Mouse (Mus musculus) fibroblast of lung, adult 2 months (primary cell): ENCODE results near the gene Eme1.
"Not testable (repeated sequence)": the region's sequence is repeated elsewhere in the genome, so short reads cannot be mapped to it uniquely, and the experiment has no call there.

Source experiments
- DNase-seq: peaks from one replicate; pipeline ENCODE4 v3.0.0-alpha.2; 2011; ENCODE audit warnings: low read depth

Eme1 gene

DNA sequence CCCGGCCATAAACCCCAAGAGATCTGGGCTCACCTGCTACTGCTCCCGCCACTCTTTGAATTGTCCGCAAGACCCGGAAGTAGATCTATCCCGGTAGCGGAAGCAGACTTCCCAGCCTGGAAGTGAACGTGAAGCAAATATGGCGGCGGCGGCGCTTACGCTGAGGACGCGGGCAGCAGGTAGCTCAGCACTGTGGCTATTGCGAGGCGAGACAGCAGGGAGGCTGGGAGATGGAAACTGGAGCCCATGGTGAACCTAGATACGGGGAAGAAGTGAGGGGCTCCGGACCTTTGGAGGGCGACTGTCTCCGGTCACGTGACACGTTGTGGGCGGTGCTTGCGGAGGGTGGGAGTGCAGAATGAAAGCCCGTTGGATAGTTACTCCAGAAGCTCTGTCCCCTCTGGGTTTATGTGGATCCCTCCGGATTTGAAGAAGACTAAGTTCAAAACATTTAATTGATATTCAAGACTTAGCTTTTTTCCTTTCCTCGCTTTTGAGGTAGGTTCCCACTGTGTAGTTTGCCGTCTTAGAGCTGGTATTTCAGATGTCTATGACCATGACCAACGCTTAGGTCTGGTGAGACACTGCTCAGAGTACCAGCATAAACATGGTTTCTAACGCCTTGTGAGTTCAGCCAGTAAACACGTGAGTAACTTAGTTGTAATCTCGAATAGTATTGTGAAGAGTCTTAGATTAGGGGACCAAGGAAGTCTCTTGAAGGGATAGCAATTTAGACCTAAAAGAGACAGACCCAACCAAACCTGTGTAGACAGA lies at the start of gene Eme1, which contains the start of gene Mrpl27:
Eme1 (minus strand) TSS at position 302 of the 774 bp plus-strand sequence.
Mrpl27 (plus strand) TSS at position 105 of the 774 bp plus-strand sequence.
- peak; percentile 71 for DNase-seq

DNA sequence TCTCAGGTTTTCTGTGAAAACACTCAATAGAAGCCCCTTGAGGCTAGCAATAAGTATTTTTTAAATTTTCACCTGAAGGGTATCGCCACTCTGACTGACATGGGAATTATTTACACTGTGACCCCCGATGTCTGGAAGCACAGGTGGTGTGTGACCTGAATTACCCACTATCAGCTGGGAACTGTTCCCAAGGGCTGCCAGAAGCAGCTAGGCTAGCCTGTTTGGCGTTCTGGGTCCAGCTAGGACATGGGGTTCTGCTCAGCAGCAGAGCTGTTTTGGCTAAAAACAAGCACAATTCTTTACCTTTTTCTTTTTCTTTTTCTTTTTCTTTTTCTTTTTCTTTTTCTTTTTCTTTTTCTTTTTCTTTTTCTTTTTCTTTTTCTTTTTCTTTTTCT lies 48.4 kb upstream of the Eme1 start:
- DNase-seq = no peak

DNA sequence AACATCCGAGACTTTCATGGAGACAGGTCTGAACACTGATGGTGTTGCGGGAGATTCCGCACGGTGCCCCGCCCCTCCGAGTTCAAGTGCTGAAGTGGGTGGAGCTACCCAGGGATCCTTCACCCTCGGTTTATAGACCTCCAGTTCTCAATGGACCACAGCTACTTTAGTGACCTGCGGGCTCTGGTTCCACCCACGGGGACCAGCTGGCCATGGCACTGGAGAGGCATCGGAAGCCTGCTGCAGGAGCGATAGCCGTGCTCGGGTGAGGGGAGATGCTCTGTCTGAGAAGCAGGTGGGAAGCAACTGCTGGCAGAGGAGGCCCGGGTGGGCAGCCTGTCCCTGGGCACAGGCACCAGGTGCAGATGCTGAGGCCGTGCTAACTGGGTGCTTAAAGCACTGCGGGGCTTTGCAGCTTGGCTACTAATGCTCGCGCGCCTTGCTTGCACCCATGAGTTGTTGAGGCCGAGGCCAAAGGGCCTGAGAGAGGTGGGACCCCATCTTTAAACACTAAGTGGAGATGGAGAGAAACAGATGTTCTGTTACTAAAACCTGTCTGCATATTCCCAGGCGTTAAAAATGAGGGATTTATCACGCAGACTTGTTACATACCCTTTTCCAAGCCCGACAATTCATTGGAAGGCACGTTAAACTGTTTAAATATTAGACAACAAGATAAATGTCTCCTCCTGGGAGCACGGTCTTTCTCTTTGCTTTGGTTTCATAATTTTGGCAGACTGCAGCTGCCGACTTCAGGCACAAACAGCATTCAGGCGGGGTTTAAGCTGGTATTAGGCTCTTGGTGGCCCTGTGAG lies 47.8 kb upstream of the Eme1 start:
- DNase-seq = no peak

DNA sequence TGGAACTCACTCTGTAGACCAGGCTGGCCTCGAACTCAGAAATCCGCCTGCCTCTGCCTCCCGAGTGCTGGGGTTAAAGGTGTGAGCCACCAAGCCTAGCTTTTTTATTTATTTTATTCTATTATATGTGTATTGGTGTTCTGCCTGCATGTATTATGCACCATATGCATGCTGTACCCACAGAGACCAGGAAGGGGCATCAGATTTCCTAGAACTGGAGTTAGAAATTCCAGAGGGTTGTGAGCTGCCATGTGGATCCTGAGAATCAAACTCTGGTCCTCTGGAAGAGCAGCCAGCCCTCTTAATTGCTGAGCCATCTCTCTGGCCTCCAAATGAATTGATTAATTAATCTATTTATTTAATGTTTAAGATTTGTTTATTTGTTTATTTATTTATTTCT lies 45.6 kb upstream of the Eme1 start:
- no peak for DNase-seq

DNA sequence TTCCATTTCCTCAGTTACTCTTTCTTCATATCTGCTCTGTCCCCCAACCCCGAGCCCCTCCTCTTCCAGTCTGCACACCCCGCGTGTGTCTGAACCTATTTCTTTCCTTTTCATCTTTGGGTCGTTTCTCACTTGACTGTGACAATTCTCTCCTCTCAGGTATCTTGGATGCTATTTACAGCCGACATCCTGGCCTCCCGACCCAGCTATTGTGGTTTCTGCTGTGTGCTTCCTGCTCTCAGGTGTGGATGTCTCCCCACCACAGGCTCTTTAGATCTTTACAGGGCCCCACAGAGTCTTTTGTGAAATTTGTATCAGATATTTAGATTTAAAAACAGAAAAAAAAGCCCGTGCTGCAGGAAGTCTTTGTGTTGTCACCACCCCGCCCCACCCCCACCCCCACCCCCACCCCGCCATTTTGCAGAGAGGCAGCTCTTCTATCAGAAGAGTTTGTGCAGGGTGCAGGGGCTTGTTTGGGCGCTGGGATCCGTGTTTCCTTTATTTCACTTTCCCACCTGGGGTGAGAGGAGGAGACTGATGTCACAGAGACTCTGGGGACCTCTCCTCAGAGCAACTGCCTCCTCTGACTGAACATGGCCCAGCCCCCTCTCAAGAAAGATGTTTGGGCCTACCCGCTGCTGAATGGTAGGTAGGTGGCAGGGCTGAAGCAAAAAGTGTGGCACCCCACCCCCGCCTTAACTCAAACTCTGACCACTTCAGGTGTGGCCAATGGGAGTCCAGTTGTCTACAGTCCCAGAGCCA lies 44.1 kb upstream of the Eme1 start:
- no peak for DNase-seq

DNA sequence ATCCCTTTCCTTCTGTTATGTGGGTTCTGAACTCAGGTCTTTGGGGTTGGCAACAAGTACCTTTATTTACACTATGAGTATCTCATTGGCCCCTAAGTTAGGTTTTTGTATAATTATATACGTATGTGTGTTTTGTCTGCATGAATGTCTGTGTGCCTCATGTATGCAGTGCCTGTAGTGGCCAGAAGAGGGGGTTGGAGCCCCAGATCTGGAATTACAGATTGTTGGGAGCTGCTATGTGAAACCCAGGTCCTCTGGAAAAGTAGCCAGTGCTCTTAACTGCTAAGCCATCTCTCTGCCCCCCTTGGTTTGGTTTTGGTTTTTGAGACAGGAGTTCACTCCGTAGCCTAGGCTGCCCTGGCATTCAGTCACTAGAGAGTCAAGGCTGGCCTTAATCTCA lies 43.4 kb upstream of the Eme1 start:
- DNase-seq = no peak

DNA sequence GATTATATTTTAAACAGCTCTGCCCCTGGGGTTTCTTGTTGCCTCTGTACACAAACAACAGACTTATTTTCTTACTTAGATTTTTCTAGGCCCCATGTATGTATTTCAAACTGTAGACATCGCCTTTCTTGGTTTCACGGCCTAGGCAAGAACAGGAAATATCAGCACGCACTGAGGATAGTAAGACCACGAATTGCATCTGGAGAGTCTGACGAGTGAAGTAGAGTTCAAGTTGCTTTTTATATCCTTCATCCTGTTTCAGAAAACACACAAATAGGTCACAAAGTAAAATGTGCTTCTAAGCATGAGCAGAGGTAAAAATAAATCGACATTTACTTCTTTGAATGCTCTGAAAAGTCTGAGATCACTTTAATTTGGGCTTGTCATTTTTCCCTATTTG lies 41.7 kb upstream of the Eme1 start:
- no peak for DNase-seq

DNA sequence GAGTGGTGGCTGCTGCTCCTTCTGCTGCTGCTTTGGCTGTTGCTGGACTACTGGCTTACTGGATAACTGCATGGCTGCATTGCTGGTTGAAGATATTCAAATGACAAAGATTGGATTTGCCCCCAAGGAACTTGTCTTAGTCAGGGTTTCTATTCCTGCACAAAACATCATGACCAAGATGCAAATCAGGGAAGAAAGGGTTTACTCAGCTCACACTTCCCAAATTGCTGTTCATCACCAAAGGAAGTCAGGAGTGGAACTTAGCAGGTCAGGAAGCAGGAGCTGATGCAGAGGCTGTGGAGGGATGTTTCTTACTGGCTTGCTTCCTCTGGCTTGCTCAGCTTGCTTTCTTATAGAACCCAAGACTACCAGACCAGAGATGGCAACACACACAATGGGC lies 38.7 kb upstream of the Eme1 start:
- not testable (repeated sequence) for DNase-seq

DNA sequence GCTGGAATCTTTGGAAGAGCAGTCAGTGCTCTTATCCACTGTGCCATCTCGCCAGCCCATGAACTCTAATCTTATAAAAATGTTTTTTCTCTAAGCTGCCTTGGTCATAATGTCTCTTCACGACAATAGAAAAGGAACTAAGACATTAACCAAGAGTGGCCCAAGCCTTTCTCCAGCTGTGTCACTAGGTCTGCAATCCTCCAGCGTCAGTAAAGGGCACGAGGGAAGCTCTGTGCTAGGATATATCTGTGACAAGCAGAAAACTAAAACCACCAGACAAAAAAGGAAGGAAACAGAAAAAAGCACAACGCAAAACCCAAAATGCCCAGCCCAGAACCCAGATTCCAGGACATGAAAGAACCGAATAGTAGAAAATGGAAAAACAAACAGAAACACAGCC lies 33.4 kb upstream of the Eme1 start:
- no peak for DNase-seq

DNA sequence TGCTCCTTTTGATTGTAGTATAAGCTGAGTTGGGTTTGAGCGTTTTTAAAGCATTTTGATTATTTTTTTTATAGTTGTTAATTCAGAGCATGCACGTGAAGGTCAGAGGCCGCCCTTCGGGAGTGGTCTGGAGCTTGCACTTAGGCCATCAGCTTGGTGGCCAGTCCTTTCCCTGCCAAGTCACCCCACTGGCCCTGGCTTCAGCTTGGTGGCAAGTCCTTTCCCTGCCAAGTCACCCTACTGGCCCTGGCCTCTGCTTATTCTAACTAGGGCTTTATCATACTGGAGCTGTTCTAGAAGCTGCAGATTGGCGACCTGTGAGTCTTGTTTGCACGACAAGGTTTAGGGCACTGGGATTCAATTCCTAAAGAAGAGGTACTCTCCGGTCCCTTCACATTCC lies 28.7 kb upstream of the Eme1 start:
- no peak for DNase-seq

DNA sequence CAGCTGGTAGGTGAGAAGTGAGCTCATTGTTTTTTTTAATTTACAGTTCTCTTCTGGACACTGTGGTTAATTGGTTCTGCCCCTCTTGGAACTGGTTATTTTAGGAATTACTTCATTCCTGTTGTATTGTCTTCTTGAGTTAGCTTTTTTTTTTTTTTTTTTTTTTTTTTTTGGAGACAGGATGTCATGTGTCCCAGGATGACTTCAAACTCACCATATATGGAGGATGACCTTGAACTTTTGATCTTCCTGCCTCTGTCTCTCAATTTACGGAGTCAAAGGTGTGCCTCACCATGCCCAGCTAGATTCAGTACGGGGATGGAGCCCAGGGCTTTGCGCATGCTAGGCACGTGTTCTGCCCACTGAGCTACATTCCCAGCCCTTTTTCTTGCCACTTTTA lies 27.9 kb upstream of the Eme1 start:
- no peak for DNase-seq

DNA sequence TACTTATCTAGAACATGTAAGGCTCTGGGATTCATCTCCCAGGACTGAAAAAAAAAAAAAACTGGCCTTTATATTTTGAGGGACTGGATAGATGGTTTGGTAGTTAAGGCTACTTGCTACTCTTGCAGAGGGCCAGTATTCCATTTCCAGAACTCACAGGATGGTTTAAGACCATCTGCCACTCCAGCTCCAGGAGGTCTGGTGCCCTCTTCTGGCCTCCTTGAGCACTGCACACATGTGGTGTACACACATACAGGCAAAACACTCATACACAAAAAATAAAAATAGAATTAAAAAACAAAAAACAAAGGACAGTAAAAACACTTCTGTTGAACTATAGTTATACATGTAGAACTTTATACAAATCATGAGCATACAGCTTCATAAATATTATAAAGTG lies 26.9 kb upstream of the Eme1 start:
- no peak for DNase-seq

DNA sequence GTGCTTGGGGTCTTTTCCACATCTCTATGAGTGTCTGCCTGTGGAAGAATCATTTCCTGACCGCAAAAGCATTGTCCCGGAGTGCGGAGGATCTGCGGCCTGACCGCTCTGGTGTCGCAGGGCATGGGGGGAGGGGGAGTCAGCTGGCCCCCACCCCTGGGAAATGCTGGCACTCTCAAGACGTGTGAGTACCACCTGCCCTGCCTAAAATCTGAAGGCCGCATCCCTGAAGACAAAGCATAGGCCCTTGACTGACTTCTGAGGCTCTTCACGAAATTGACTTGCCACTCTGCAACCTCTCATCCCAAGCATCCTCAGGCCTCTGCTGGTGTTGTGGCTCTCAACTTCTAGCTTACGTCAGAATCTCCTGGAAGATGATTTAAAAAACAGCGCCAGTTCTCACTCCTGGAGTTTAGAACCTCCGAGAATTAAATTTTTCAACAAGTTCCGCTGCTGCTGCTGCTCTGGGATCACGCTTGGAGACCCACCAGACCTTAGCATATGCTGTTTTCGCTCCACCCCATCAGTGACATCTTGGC lies 23.9 kb upstream of the Eme1 start:
- no peak for DNase-seq

DNA sequence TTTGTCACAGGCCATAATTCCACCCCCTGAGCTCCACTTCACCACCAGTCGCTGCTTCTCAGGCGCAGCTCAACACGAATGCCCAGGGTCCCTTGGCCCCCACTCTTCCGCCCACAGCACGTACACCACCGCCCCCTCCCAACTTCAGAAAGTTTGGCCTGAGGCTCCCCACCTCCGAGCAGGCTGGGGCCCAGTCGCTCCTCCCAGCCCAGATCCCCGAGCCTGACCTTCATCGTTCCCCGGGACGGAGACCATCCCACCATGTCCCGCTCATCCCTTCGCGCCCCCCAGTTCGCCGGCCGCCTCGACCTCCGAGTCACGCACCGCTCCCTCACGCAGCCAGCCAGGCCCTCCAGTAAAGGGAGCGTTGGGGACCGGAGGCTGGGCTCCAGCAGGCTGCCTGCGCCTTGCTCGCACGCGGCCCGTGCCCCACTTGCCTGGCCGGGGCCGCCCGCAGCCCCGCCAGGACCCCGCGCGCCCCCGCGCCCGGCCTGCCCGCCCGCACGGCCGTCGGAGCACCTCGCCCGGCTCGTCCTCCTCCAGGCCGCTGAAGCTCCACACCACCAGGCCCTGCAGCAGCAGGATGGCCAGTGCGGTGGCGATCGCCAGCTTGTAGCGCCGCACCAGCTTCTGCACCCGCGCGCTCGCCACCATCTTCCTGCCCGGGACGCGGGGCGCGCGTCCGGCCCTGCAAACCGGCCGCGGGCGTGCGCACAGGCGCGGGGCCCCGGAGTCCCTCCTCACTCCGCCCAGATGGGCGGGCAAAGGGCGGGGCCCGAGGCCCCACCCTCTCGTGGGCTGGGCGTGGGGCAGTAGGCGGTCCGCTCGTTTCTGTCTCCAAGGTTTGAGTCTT lies 23.2 kb upstream of the Eme1 start, which contains the start of gene Xylt2:
Xylt2 (minus strand) TSS at position 762 of the 853 bp plus-strand sequence.
- peak; percentile 63 for DNase-seq

DNA sequence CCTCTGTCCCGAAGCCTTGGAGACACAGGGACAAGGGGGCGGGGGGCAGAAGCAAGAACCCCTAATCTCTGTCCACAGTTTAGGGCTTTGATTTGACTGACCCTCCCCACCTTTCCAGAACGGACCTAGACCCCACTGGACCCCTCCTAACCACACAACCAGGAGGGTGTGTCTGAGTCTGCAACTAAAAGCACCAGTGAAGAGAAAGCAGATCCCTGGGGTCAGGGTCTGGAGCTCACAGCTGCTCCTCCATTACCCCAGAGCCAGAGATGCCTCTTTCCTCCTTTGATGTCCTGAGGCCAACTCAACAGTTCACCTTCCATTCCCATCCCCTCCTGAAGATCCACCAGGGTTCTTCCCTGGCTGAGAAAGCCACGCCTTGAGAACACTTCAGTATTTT lies 22.5 kb upstream of the Eme1 start:
- no peak for DNase-seq

DNA sequence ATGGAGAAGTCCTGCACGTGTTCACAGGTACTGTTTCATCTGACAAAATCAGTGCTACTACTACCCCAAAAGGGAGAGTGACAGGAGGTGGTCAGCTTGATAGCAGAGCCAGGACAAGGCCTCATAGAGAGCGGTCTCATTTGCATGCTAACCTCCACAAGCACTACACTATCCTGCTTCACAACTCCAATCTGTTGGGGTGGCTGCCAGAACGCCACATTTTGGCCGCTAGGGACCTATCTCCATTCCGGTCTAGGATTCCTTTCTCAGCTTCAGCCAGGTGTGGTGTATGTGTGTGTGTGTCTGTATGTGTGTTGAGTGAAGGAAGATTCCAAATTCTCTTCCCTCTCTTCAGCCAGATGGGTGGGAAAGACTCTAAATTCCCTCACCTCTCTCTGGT lies 21.7 kb upstream of the Eme1 start:
- no peak for DNase-seq

DNA sequence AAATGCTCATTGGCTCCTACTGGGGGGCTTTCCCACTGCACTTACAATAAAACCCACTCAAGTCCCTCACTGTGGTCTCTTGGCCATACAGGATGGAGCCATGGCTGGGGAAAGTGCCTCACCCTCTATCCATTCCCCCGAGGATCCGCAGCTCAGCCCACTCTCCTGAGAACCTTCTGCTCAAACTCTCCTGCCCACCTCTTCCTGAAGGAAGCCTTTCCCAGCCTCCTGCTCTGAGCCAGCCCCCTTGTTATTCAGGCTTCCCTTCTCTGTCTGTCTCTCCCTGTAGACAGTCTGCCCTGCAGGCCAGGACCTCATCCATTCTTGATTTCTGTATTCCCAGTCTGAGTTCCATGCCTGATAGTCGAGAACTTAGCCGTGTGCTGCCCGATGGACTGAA lies 21.2 kb upstream of the Eme1 start:
- DNase-seq = no peak

DNA sequence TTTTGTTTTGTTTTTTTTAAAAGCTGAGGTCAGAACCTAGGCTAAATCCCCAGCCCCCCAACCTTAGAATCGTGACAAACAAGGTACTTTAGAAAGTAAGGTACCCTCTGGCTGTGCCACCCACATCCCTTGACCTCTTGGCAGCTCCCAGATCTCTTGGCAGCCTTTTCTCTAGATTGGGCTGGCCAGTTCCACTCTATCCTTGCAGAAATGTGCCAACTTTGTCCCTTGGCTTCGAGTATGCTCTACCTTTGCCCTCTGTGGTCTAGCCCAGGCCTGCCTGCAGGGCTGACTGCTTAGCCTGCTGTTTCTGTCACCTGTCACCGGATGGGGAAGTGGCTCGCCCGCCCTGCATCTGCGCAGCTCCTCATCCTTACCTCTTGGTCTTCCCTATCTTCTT lies 11.5 kb upstream of the Eme1 start:
- DNase-seq = no peak

DNA sequence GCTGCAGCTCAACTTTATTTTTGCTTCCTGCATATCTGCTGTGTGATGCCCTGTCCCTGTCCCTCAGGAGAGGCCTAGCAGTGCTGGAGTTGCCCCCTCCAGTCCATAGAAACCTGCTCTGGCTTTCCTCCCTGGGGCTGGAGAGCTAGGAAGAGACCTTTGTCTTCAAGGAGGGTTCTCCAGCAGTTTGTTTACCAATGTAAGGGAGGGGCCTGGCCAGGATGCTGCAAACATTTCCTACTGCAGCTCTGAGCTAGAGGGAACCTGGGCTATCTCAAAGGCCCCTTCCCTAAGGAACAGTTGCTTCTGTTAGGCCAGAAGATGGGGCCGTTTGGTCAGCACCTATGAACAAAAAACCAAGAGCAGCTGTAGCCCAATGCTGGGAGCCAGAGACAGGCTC lies 7.6 kb upstream of the Eme1 start:
- no peak for DNase-seq

DNA sequence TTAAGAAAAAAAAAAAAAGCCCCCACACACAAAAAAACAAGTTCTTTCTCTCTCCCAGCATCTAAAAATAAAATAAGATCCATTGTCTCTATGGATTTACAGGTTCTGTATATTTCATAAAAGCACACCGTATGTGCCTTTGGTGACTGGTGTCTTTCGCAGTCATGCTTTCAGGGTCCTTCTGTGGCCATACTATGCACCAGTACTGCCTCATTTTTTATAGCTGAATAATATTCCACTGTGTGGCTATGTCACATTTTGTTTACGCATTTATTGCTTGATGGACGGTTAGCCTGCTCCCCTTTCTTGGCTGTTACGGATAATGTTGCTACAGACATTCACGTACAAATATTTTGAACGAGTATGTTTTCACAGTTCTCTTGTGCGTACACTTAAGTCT lies 791 bp downstream of the Eme1 start:
- DNase-seq = no peak

DNA sequence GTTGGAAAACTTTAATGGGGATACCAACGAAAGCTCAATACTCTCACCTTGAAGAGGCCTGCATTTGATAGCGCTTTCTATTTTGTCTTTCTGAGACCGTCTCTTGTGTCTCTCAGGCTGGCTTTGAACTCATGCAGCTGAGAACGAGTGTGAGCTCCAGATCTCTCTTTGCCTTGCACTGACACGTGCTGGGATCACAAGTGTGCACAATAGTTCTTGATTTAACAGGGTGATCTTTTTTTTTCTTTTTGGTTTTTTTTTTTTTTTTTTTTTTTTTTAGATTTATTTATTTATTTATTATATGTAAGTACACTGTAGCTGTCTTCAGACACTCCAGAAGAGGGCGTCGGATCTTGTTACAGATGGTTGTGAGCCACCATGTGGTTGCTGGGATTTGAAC lies 2.5 kb downstream of the Eme1 start:
- DNase-seq = not testable (repeated sequence)
